8 mouse cellular contexts compared by ENCODE assay signal in the genomic region with DNA sequence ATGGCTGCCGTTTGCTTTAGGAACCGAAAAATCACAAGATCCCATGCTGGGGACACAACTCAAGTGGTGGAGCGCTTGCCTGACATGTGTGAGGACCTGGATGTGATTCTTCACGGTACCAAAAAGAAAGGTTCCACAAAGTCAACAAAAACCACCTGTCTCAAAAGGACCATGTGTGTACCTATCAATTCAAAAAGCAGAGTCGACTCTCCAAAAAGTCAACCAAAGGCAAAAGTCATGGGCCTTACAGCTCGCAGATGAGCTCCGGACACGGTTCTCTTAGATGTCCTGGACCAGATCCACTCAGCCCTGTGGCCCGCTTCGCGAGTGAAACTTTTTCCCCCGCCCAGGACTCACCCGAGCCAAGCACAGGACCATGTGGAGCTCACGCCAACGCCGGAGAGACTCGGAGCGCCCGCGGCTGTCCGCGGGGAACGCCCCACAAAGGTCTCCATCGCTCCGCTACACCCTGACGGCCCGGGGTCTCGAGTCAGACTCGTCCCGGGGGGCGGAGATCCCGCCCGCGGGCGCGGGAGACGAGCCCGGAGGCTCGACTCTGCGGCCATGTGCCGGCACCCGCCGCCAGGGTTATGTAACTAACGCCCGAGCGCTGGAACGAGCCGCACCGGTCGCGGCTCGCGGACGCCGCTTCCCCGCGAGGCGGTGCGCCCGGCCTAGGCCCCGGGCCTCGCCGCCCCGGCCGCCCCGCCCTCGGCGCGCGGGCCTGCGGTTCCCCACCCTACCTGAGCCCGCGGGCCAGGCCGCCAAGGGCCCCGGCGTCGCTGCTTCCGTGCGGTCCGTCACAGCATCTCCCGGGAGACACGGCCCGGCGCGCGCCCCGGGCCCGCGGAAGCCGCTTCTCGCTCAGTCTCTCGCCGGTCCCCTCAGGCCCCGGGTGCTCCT. TPM values are rescaled to one million over a fixed set of nuclear protein-coding genes. Genes with fewer than 3 reads are reported as not detected.
A peak's percentile ranks its signal among the peaks of the same experiment; 100 is the strongest.
DNase-seq lines count a peak whose midpoint lies in the region; ATAC-seq and TF ChIP-seq lines count a peak whose summit lies in the region.

Gene Gm10518, plus strand, starts transcription at position 767 of the 903 bp plus-strand sequence.

- peak within 1 kb of the TSS; percentile 92 for H3K9ac ChIP-seq in hindbrain, postnatal 0 days (replicated peaks; ENCODE audit: low read length)

- peak; percentile 18 for ATAC-seq in hindbrain, postnatal 0 days
- ATAC-seq in megakaryocyte, adult 5-6 weeks (ENCODE audit: poor library complexity, severe bottlenecking) = peak; percentile 36

- 0 out of 2 replicates have a peak, but pooled peaks cover 4% of the 10 kb centered on the region for H3K4me1 ChIP-seq in hindbrain, postnatal 0 days (ENCODE audit: insufficient read depth, low read length)

- DNase-seq in layer of hippocampus, adult 11-12 months (ENCODE audit: low spot score) = peak; percentile 52
- no peak for DNase-seq in layer of hippocampus, adult 9-10 months (ENCODE audit: low spot score)
- peak; percentile 66 for DNase-seq in embryo, embryonic 10.5 days (ENCODE audit: low spot score)
- peak; percentile 44 to 63 for DNase-seq in gastrocnemius, adult 8-10 months (ENCODE audit: low spot score in 2 of 2)
- peak; percentile 61 for DNase-seq in hindbrain, postnatal 0 days (ENCODE audit: low spot score)
- peak; percentile 23 to 70 for DNase-seq in left cerebral cortex, postnatal 10 days (ENCODE audit: extremely low spot score in 1 of 2, low spot score in 2 of 2)
- peak; percentile 65 for DNase-seq in skeletal muscle tissue, adult 2 months (ENCODE audit: low read depth, low spot score)

- intact Hi-C loops in left cerebral cortex, postnatal 10 days (cut with DNase I) = no loop called here

- 0 out of 2 replicates have a peak, but pooled peaks cover 2% of the 10 kb centered on the region for H3K36me3 ChIP-seq in hindbrain, postnatal 0 days (ENCODE audit: insufficient read depth, low read length)

- peak within 1 kb of the TSS; percentile 76 for H3K4me2 ChIP-seq in hindbrain, postnatal 0 days (ENCODE audit: low read depth, low read length)

- H3K27ac ChIP-seq in hindbrain, postnatal 0 days = peak within 1 kb of the TSS; percentile 95

- no peaks in the 10 kb centered on the region for H3K27me3 ChIP-seq in hindbrain, postnatal 0 days (ENCODE audit: insufficient read depth, low read length)

- H3K4me3 ChIP-seq in hindbrain, postnatal 0 days (ENCODE audit: low read length) = peak within 1 kb of the TSS; percentile 89

- no peaks in the 10 kb centered on the region for H3K9me3 ChIP-seq in hindbrain, postnatal 0 days (ENCODE audit: low read length)

- WGBS in hindbrain, postnatal 0 days = 1% methylated on average over 88 of the region's 94 CpGs

- TF ChIP-seq CTCF in hindbrain, postnatal 0 days (IDR thresholded peaks at IDR 0.05; ENCODE audit: low read depth) = no peak

RNA-seq across cellular contexts. Expression of gene Gm10518, which starts in this region (rescaled TPM):
- not detected for total RNA-seq in gastrocnemius, adult 8-10 months (2022)
- total RNA-seq in hindbrain, postnatal 0 days (2014; rRNA removed) = 0.89 TPM in 1 of 2 replicates, not detected in the other
- 0.11 TPM in 1 of 2 replicates, not detected in the other for polyA plus RNA-seq in hindbrain, postnatal 0 days (2015; fragmentation: Nextera tagmentation; extraction: Ambion mirVana)
- not detected for total RNA-seq in left cerebral cortex, postnatal 10 days (2021)
- total RNA-seq in megakaryocyte, adult 5-6 weeks (2015) = not detected in 2 replicates
- total RNA-seq in megakaryocyte, adult 5-6 weeks (2017) = 0.12 and 0.18 TPM in 2 replicates

Comparison
In these comparisons a context has a peak if more than half of its experiments do, and no peak if none do; other contexts are left out.
1. Peak in DNase-seq in gastrocnemius, adult 8-10 months; RNA of the gene not detected or under 1 TPM.
2. Peak in DNase-seq, ATAC-seq, H3K4me3 ChIP-seq, H3K27ac ChIP-seq, H3K9ac ChIP-seq and H3K4me2 ChIP-seq in hindbrain, postnatal 0 days; RNA of the gene not detected or under 1 TPM.
3. Peak in DNase-seq in left cerebral cortex, postnatal 10 days; RNA of the gene not detected or under 1 TPM.
4. Peak in ATAC-seq in megakaryocyte, adult 5-6 weeks; RNA of the gene not detected or under 1 TPM.